Mouse (Mus musculus): Measurements from ENCODE around the gene Vamp2. TPM values are rescaled to one million over a fixed set of nuclear protein-coding genes. Genes with fewer than 3 reads are reported as not detected.
"Not testable (repeated sequence)": the region's sequence is repeated elsewhere in the genome, so short reads cannot be mapped to it uniquely, and the experiment has no call there.

Gene Vamp2
- total and polyA plus RNA-seq, 3 experiments: 63.4 to 83.0 (median 70.8) TPM

GRCm38 (mm10) chr11:69093856-69094255 lies 5.6 kb downstream of the Vamp2 start:
- H3K36me3 ChIP-seq (ENCODE audit: control insufficient read depth, insufficient read depth, low read length); H3K4me3 ChIP-seq; H3K27me3 ChIP-seq (ENCODE audit: control insufficient read depth, insufficient read depth, low read length); DNase-seq; intact Hi-C loops (cut with DNase I); H3K79me2 ChIP-seq (replicated peaks; ENCODE audit: control insufficient read depth, insufficient read depth, low read length); H3K9ac ChIP-seq (ENCODE audit: low read depth, low read length): not testable (repeated sequence)
- TF ChIP-seq CTCF (IDR thresholded peaks at IDR 0.05): peak; percentile 19; the same call in 1 of the 2 replicates
- 86% methylated on average over 7 of the region's 7 CpGs for WGBS
- H3K27ac ChIP-seq: peak overlapping the region; percentile 99
- peaks cover 16% of the 10 kb centered on the region for H3K4me1 ChIP-seq (ENCODE audit: control insufficient read depth, insufficient read depth, low read length)

GRCm38 (mm10) chr11:69094697-69095429 lies 6.6 kb downstream of the Vamp2 start, which contains the start of gene Per1:
Gene Per1 (plus strand): TSS chr11:69095217.
- Histone ChIP-seq H3K27ac (peak within 1 kb of the TSS; percentile 99), H3K79me2 (replicated peaks; ENCODE audit: control insufficient read depth, insufficient read depth, low read length) (no peaks in the 10 kb centered on the region), H3K4me3 (peak within 1 kb of the TSS; percentile 67), H3K27me3 (ENCODE audit: control insufficient read depth, insufficient read depth, low read length) (no peaks in the 10 kb centered on the region), H3K4me1 (ENCODE audit: control insufficient read depth, insufficient read depth, low read length) (peaks cover 10% of the 10 kb centered on the region), H3K36me3 (ENCODE audit: control insufficient read depth, insufficient read depth, low read length) (peaks cover 7% of the 10 kb centered on the region), H3K9ac (ENCODE audit: low read depth, low read length) (peak within 1 kb of the TSS; percentile 81)
- TF ChIP-seq CTCF (IDR thresholded peaks at IDR 0.05) (no peak), POLR2A (IDR thresholded peaks at IDR 0.05; ENCODE audit: insufficient read depth, low read depth, low read length) (peak; percentile 100), EP300 (IDR thresholded peaks at IDR 0.05; ENCODE audit: insufficient read depth, low read depth, low read length) (peak; percentile 100)
- peak; percentile 96 to 100 for DNase-seq
- intact Hi-C loops (cut with DNase I): loop anchor here (5.0 kb wide), 1 partner anchor 138 kb away; the partner anchor contains the start of gene Arhgef15
- WGBS: under 1% methylated on average over 37 of the region's 37 CpGs

DNA sequence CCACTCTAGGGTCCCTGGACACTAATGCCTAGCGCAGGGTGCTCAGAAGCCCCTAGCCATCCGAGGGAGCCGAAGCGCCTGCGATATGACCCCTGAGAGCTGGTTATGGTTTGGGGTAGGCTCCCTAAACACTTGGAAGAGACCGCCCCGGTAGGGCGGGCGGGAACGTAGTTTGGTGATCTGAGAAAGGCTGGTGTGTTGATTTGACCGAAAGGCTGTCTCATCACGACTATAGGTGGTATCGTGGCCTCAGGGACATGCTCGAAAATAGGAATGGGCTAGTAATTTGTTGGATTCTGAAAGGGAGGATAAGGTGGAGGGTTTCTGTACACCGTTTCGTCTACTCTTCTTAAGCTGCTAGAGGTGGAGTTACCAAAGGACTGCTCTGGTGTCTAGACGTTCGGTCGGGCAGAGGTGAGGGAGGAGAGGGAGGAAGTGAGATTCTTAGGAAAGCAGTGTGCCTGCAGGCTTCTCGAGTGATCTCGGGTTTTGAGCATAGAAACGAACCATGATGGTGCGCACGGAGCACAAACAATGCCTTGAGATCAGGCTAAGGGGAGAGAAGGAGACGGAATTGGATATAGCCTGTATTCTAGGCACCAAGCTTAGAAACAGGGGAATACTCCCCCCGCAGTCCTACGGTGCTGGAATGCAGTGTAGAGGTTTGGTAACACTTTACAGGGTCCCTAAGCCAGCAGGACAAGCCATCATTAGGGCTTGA lies 7.4 kb downstream of the Vamp2 start:
- Histone ChIP-seq H3K27me3 (ENCODE audit: control insufficient read depth, insufficient read depth, low read length) (no peaks in the 10 kb centered on the region), H3K4me3 (peak overlapping the region; percentile 67), H3K36me3 (ENCODE audit: control insufficient read depth, insufficient read depth, low read length) (peaks cover 7% of the 10 kb centered on the region), H3K9ac (ENCODE audit: low read depth, low read length) (peak overlapping the region; percentile 81), H3K79me2 (replicated peaks; ENCODE audit: control insufficient read depth, insufficient read depth, low read length) (no peaks in the 10 kb centered on the region), H3K27ac (peak overlapping the region; percentile 98), H3K4me1 (ENCODE audit: control insufficient read depth, insufficient read depth, low read length) (peaks cover 10% of the 10 kb centered on the region)
- TF ChIP-seq CTCF (IDR thresholded peaks at IDR 0.05): no peak
- peak; percentile 70 for TF ChIP-seq POLR2A (IDR thresholded peaks at IDR 0.05; ENCODE audit: insufficient read depth, low read depth, low read length)
- under 1% methylated on average over 27 of the region's 27 CpGs for WGBS
- peak; percentile 67 to 71 for DNase-seq
- intact Hi-C loops (cut with DNase I): loop anchor here (5.0 kb wide), 1 partner anchor 138 kb away; the partner anchor contains the start of gene Arhgef15

- peak overlapping the region; percentile 67 for H3K4me3 ChIP-seq
- WGBS: 2% methylated on average over 9 of the region's 9 CpGs
- intact Hi-C loops (cut with DNase I): loop anchor here (5.0 kb wide), 1 partner anchor 139 kb away; the partner anchor contains the start of gene Arhgef15
These were observed 8.2 kb downstream of the Vamp2 start for GRCm38 (mm10) chr11:69096360-69096986.

GRCm38 (mm10) chr11:69096987-69097900 lies 9.0 kb downstream of the Vamp2 start:
- peak; percentile 99 to 100 for DNase-seq
- Histone ChIP-seq H3K9ac (ENCODE audit: low read depth, low read length) (peak overlapping the region; percentile 71), H3K27me3 (ENCODE audit: control insufficient read depth, insufficient read depth, low read length) (no peaks in the 10 kb centered on the region), H3K4me1 (ENCODE audit: control insufficient read depth, insufficient read depth, low read length) (peaks cover 13% of the 10 kb centered on the region), H3K36me3 (ENCODE audit: control insufficient read depth, insufficient read depth, low read length) (peaks cover 9% of the 10 kb centered on the region), H3K27ac (peak overlapping the region; percentile 98), H3K79me2 (replicated peaks; ENCODE audit: control insufficient read depth, insufficient read depth, low read length) (peaks cover 2% of the 10 kb centered on the region), H3K4me3 (peak overlapping the region; percentile 67)
- intact Hi-C loops (cut with DNase I): loop anchor here (5.0 kb wide), 1 partner anchor 140 kb away; the partner anchor contains the start of gene Arhgef15
- WGBS: under 1% methylated on average over 29 of the region's 29 CpGs
- TF ChIP-seq CTCF (IDR thresholded peaks at IDR 0.05) (no peak), EP300 (IDR thresholded peaks at IDR 0.05; ENCODE audit: insufficient read depth, low read depth, low read length) (peak; percentile 100), POLR2A (IDR thresholded peaks at IDR 0.05; ENCODE audit: insufficient read depth, low read depth, low read length) (peak; percentile 90)

More at GRCm38 (mm10) chr11:69096360-69096986, 8.2 kb downstream of the Vamp2 start:
- Histone ChIP-seq H3K27me3 (ENCODE audit: control insufficient read depth, insufficient read depth, low read length) (no peaks in the 10 kb centered on the region), H3K4me1 (ENCODE audit: control insufficient read depth, insufficient read depth, low read length) (peaks cover 13% of the 10 kb centered on the region), H3K9ac (ENCODE audit: low read depth, low read length) (peak overlapping the region; percentile 81), H3K36me3 (ENCODE audit: control insufficient read depth, insufficient read depth, low read length) (peaks cover 9% of the 10 kb centered on the region), H3K27ac (peak overlapping the region; percentile 98), H3K79me2 (replicated peaks; ENCODE audit: control insufficient read depth, insufficient read depth, low read length) (peaks cover 2% of the 10 kb centered on the region)
- TF ChIP-seq EP300 (IDR thresholded peaks at IDR 0.05; ENCODE audit: insufficient read depth, low read depth, low read length): no peak
- TF ChIP-seq POLR2A (IDR thresholded peaks at IDR 0.05; ENCODE audit: insufficient read depth, low read depth, low read length): peak; percentile 11; the same call in 1 of the 2 replicates
- TF ChIP-seq CTCF (IDR thresholded peaks at IDR 0.05): no peak
- no peak for DNase-seq
